Mouse (Mus musculus): ENCODE data around the gene Olfr319. TPM values are rescaled to one million over a fixed set of nuclear protein-coding genes. Genes with fewer than 3 reads are reported as not detected.
"Not testable (repeated sequence)": the region's sequence is repeated elsewhere in the genome, so short reads cannot be mapped to it uniquely, and the experiment has no call there.

Gene Olfr319
- not detected in 2 replicates for polyA plus RNA-seq (2014; fragmentation: Nextera tagmentation; extraction: Ambion mirVana)

- no peak within 1 kb of the TSS for H3K9ac ChIP-seq
- DNase-seq (ENCODE audit: low spot score) = no peak
- H3K27ac ChIP-seq = no peak within 1 kb of the TSS
- WGBS = 93% methylated on average over 3 of the region's 3 CpGs
- ATAC-seq (ENCODE audit: low FRiP score) = no peak
- H3K36me3 ChIP-seq (replicated peaks; ENCODE audit: control insufficient read depth, insufficient read depth) = no peaks in the 10 kb centered on the region
- no peak within 1 kb of the TSS for H3K4me2 ChIP-seq (replicated peaks)
- H3K4me3 ChIP-seq (replicated peaks; ENCODE audit: low read length) = no peak within 1 kb of the TSS
- no peaks in the 10 kb centered on the region for H3K27me3 ChIP-seq (ENCODE audit: control insufficient read depth, insufficient read depth, low read length)
- no peaks in the 10 kb centered on the region for H3K4me1 ChIP-seq (replicated peaks; ENCODE audit: control insufficient read depth, insufficient read depth, low read length)
- H3K9me3 ChIP-seq (ENCODE audit: control insufficient read depth, low read length) = peaks cover 11% of the 10 kb centered on the region; the same call in 1 of the 2 replicates
These were observed at the start of gene Olfr319 for GRCm38 (mm10) chr11:58698862-58699261. Gene Olfr319 (plus strand): TSS chr11:58699162.

- 91% methylated on average over 3 of the region's 3 CpGs for WGBS
- Histone ChIP-seq H3K4me3 (replicated peaks; ENCODE audit: low read length) (no peak overlapping the region), H3K9ac (no peak overlapping the region), H3K36me3 (replicated peaks; ENCODE audit: control insufficient read depth, insufficient read depth) (no peaks in the 10 kb centered on the region), H3K27me3 (ENCODE audit: control insufficient read depth, insufficient read depth, low read length) (no peaks in the 10 kb centered on the region), H3K4me2 (replicated peaks) (no peak overlapping the region), H3K4me1 (replicated peaks; ENCODE audit: control insufficient read depth, insufficient read depth, low read length) (no peaks in the 10 kb centered on the region), H3K9me3 (ENCODE audit: control insufficient read depth, low read length) (no peaks in the 10 kb centered on the region), H3K27ac (no peak overlapping the region)
- ATAC-seq (ENCODE audit: low FRiP score) (no peak), DNase-seq (ENCODE audit: low spot score) (no peak)
These were observed 43.8 kb upstream of the Olfr319 start for GRCm38 (mm10) chr11:58655151-58655550.

DNA sequence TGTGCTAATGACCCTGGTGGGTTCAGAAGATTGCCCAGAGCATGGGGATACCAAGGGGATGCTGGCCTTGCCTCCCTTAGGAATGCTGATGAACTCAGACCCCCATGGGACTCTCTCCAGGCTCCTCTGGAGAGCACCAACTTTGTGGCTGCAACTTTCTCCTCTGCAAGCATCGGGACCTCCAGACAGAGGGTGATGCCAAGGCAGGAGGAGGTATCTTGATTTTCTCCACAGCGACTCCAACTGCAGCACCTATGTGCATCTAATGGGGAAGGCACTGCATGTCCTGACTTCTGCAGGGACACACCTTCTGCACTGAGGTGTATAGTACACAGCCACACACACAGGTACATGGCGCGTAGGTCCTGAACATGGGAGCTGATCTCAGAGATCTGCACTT, 40.4 kb upstream of the Olfr319 start, which contains the start of gene Olfr322:
Gene Olfr322 (plus strand): TSS at position 187 of the 400 bp plus-strand sequence.
- H3K4me3 ChIP-seq (replicated peaks; ENCODE audit: low read length) = no peak within 1 kb of the TSS
- no peak within 1 kb of the TSS for H3K9ac ChIP-seq
- H3K4me2 ChIP-seq (replicated peaks) = no peak within 1 kb of the TSS
- 85% methylated on average over 4 of the region's 4 CpGs for WGBS
- no peak within 1 kb of the TSS for H3K27ac ChIP-seq
- no peaks in the 10 kb centered on the region for H3K9me3 ChIP-seq (ENCODE audit: control insufficient read depth, low read length)
- ATAC-seq (ENCODE audit: low FRiP score) (no peak), DNase-seq (ENCODE audit: low spot score) (no peak)
- H3K36me3 ChIP-seq (replicated peaks; ENCODE audit: control insufficient read depth, insufficient read depth) = no peaks in the 10 kb centered on the region
- H3K27me3 ChIP-seq (ENCODE audit: control insufficient read depth, insufficient read depth, low read length) = no peaks in the 10 kb centered on the region
- H3K4me1 ChIP-seq (replicated peaks; ENCODE audit: control insufficient read depth, insufficient read depth, low read length) = no peaks in the 10 kb centered on the region

DNA sequence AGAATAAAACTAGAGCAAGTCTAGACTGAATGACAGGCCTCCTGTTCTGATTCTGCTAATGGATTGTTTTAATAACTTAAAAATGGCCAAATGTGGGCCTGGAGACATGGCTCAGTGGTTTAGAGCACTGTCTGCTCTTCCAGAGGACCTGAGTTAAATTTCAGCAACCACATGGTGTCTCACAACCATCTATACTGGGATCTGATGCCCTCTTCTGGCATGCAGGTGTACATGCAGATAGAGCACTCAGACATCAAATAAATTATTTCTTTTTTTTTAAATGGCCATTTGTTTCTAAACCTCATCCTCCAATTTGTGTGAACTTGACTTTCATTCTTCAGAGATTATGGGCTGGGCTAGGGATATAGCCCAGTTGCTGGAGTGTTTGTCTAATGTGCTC, 29.7 kb upstream of the Olfr319 start:
- H3K9me3 ChIP-seq (ENCODE audit: control insufficient read depth, low read length) = no peaks in the 10 kb centered on the region
- H3K36me3 ChIP-seq (replicated peaks; ENCODE audit: control insufficient read depth, insufficient read depth) = no peaks in the 10 kb centered on the region

DNA sequence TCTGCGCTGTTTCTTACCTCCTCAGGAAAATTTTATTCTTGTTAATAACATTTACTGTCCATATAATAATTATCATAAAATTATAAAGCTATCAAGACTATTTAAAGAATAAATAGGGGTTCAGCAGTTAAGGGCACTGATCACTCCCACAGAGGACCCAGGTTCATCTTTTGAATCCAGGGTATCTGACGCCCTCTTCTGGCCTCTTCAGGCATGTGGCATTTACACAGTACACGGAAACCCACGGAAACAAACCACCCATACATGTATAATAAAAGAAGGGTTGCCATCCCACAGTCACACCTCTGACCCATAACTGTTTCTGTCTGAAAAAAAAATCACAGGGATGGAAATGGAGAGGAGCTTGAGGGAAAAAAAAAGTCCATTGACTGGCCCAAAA, 27.1 kb upstream of the Olfr319 start:
- H3K9me3 ChIP-seq (ENCODE audit: control insufficient read depth, low read length) = no peaks in the 10 kb centered on the region
- no peak overlapping the region for H3K9ac ChIP-seq
- H3K36me3 ChIP-seq (replicated peaks; ENCODE audit: control insufficient read depth, insufficient read depth) = no peaks in the 10 kb centered on the region
- H3K4me2 ChIP-seq (replicated peaks) = no peak overlapping the region
- no peaks in the 10 kb centered on the region for H3K4me1 ChIP-seq (replicated peaks; ENCODE audit: control insufficient read depth, insufficient read depth, low read length)
- no peak overlapping the region for H3K27ac ChIP-seq
- WGBS = 59% methylated on average over 4 of the region's 4 CpGs
- ATAC-seq (ENCODE audit: low FRiP score) (no peak), DNase-seq (ENCODE audit: low spot score) (no peak)
- H3K27me3 ChIP-seq (ENCODE audit: control insufficient read depth, insufficient read depth, low read length) = no peaks in the 10 kb centered on the region
- no peak overlapping the region for H3K4me3 ChIP-seq (replicated peaks; ENCODE audit: low read length)

More for the DNA sequence above, 29.7 kb upstream of the Olfr319 start:
- no peaks in the 10 kb centered on the region for H3K4me1 ChIP-seq (replicated peaks; ENCODE audit: control insufficient read depth, insufficient read depth, low read length)
- H3K4me3 ChIP-seq (replicated peaks; ENCODE audit: low read length) = no peak overlapping the region
- H3K27ac ChIP-seq = no peak overlapping the region
- H3K27me3 ChIP-seq (ENCODE audit: control insufficient read depth, insufficient read depth, low read length) = no peaks in the 10 kb centered on the region
- ATAC-seq (ENCODE audit: low FRiP score) (no peak), DNase-seq (ENCODE audit: low spot score) (no peak)
- H3K9ac ChIP-seq = no peak overlapping the region
- H3K4me2 ChIP-seq (replicated peaks) = no peak overlapping the region

- Histone ChIP-seq H3K4me1 (replicated peaks; ENCODE audit: control insufficient read depth, insufficient read depth, low read length) (no peaks in the 10 kb centered on the region), H3K4me2 (replicated peaks) (no peak within 1 kb of the TSS), H3K36me3 (replicated peaks; ENCODE audit: control insufficient read depth, insufficient read depth) (no peaks in the 10 kb centered on the region), H3K9me3 (ENCODE audit: control insufficient read depth, low read length) (no peaks in the 10 kb centered on the region), H3K9ac (no peak within 1 kb of the TSS), H3K27ac (no peak within 1 kb of the TSS), H3K4me3 (replicated peaks; ENCODE audit: low read length) (no peak within 1 kb of the TSS), H3K27me3 (ENCODE audit: control insufficient read depth, insufficient read depth, low read length) (no peaks in the 10 kb centered on the region)
- 89% methylated on average over 1 of the region's 1 CpGs for WGBS
- ATAC-seq (ENCODE audit: low FRiP score) (no peak), DNase-seq (ENCODE audit: low spot score) (no peak)
These were observed 18.2 kb upstream of the Olfr319 start, which contains the start of gene Olfr320 for GRCm38 (mm10) chr11:58680799-58681198. Gene Olfr320 (plus strand): TSS chr11:58681099.

DNA sequence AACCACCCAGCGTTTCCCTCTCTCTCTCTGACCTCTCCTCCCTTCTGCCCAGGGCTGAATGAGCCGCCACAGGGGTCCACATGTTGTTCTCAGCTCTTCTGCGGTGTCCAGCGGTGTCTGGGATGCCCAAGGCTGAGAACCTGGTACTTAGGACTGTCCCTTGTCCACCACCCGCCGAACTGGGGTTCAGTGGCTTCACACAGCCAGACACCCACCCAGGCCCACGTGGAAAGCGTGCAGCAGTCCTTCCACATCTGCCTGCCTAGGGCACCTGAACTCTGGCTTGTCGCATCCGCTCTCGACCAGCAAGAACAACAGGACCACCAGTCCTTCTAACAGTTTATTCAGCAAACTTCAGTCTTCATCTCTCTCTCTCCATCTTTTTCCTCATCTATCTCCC, 10.1 kb downstream of the Olfr319 start:
- ATAC-seq (ENCODE audit: low FRiP score) (no peak), DNase-seq (ENCODE audit: low spot score) (no peak)
- Histone ChIP-seq H3K4me2 (replicated peaks) (no peak overlapping the region), H3K4me1 (replicated peaks; ENCODE audit: control insufficient read depth, insufficient read depth, low read length) (no peaks in the 10 kb centered on the region), H3K36me3 (replicated peaks; ENCODE audit: control insufficient read depth, insufficient read depth) (no peaks in the 10 kb centered on the region), H3K9ac (no peak overlapping the region), H3K27me3 (ENCODE audit: control insufficient read depth, insufficient read depth, low read length) (no peaks in the 10 kb centered on the region), H3K9me3 (ENCODE audit: control insufficient read depth, low read length) (no peaks in the 10 kb centered on the region), H3K4me3 (replicated peaks; ENCODE audit: low read length) (no peak overlapping the region), H3K27ac (no peak overlapping the region)
- WGBS = 85% methylated on average over 11 of the region's 11 CpGs

GRCm38 (mm10) chr11:58717723-58718122, 18.8 kb downstream of the Olfr319 start:
- not testable (repeated sequence) for H3K36me3 ChIP-seq (replicated peaks; ENCODE audit: control insufficient read depth, insufficient read depth); DNase-seq (ENCODE audit: low spot score); H3K9ac ChIP-seq; H3K4me3 ChIP-seq (replicated peaks; ENCODE audit: low read length); H3K27ac ChIP-seq; H3K4me2 ChIP-seq (replicated peaks); H3K27me3 ChIP-seq (ENCODE audit: control insufficient read depth, insufficient read depth, low read length); ATAC-seq (ENCODE audit: low FRiP score); H3K9me3 ChIP-seq (ENCODE audit: control insufficient read depth, low read length); H3K4me1 ChIP-seq (replicated peaks; ENCODE audit: control insufficient read depth, insufficient read depth, low read length)
- WGBS = 83% methylated on average over 6 of the region's 7 CpGs

GRCm38 (mm10) chr11:58719701-58720100, 20.7 kb downstream of the Olfr319 start:
- DNase-seq (ENCODE audit: low spot score) = no peak
- Histone ChIP-seq H3K27ac (no peak overlapping the region), H3K9ac (no peak overlapping the region), H3K9me3 (ENCODE audit: control insufficient read depth, low read length) (no peaks in the 10 kb centered on the region), H3K4me1 (replicated peaks; ENCODE audit: control insufficient read depth, insufficient read depth, low read length) (no peaks in the 10 kb centered on the region), H3K27me3 (ENCODE audit: control insufficient read depth, insufficient read depth, low read length) (no peaks in the 10 kb centered on the region), H3K4me2 (replicated peaks) (no peak overlapping the region), H3K4me3 (replicated peaks; ENCODE audit: low read length) (no peak overlapping the region), H3K36me3 (replicated peaks; ENCODE audit: control insufficient read depth, insufficient read depth) (no peaks in the 10 kb centered on the region)
- no peak for ATAC-seq (ENCODE audit: low FRiP score)
- 86% methylated on average over 4 of the region's 4 CpGs for WGBS

DNA sequence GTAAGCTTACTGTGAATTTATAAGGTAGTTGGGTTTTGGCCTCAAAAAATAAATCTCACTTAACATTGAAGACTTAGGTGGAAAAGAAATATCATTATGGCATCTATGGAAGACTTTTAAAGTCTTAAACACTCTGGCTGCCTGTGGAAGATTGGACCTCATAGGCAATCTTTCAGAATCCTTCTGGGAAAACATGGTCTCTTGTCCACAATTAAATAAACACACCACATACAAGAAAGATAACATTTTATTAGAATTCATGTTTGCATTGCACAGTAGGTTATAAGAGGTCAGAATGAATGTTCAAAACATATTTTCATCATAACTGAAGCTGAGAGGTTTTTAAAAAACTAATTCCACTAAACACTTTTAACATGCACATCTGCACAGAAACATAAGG, 25.0 kb downstream of the Olfr319 start, which contains the start of gene Olfr318:
Gene Olfr318 (minus strand): TSS at position 101 of the 400 bp plus-strand sequence.
- Histone ChIP-seq H3K36me3 (replicated peaks; ENCODE audit: control insufficient read depth, insufficient read depth) (no peaks in the 10 kb centered on the region), H3K27ac (no peak within 1 kb of the TSS), H3K4me2 (replicated peaks) (no peak within 1 kb of the TSS), H3K9ac (no peak within 1 kb of the TSS), H3K9me3 (ENCODE audit: control insufficient read depth, low read length) (no peaks in the 10 kb centered on the region), H3K27me3 (ENCODE audit: control insufficient read depth, insufficient read depth, low read length) (no peaks in the 10 kb centered on the region), H3K4me3 (replicated peaks; ENCODE audit: low read length) (no peak within 1 kb of the TSS), H3K4me1 (replicated peaks; ENCODE audit: control insufficient read depth, insufficient read depth, low read length) (no peaks in the 10 kb centered on the region)
- no peak for DNase-seq (ENCODE audit: low spot score)
- no peak for ATAC-seq (ENCODE audit: low FRiP score)
